ENCODE assay signal across 30 mouse cellular contexts in genomic region chr2:117742413-117742812, GRCm38 (mm10).
"Had no signal": no experiment of that assay in that cellular context is flagged by ENCODE, and none has a peak within 500 bp of the region (broad histone marks: within the 10 kb centered on the region; RNA-seq: fewer than 3 reads in every experiment).

No protein-coding gene starts in this region.

- H3K4me1 ChIP-seq: embryonic facial prominence, embryonic 10.5 days; embryonic facial prominence, embryonic 12.5 days; embryonic facial prominence, embryonic 13.5 days; embryonic facial prominence, embryonic 15.5 days; forebrain, embryonic 10.5 days; forebrain, embryonic 12.5 days; forebrain, embryonic 13.5 days; forebrain, embryonic 15.5 days had no signal

- ATAC-seq: forebrain, embryonic 13.5 days; forebrain, embryonic 14.5 days; forebrain, embryonic 15.5 days; forebrain, embryonic 16.5 days; forebrain, postnatal 0 days had no signal

- H3K4me3 ChIP-seq: embryonic facial prominence, embryonic 10.5 days; embryonic facial prominence, embryonic 12.5 days; embryonic facial prominence, embryonic 13.5 days; embryonic facial prominence, embryonic 15.5 days; erythroblast, embryonic 14.5 days; forebrain, embryonic 10.5 days; forebrain, embryonic 12.5 days; forebrain, embryonic 13.5 days; forebrain, embryonic 15.5 days; gastrocnemius, adult 2 months; heart, adult 2 months had no signal

- H3K27ac ChIP-seq: embryonic facial prominence, embryonic 10.5 days; embryonic facial prominence, embryonic 12.5 days; embryonic facial prominence, embryonic 13.5 days; embryonic facial prominence, embryonic 15.5 days; forebrain, embryonic 10.5 days; forebrain, embryonic 12.5 days; forebrain, embryonic 13.5 days; forebrain, embryonic 15.5 days; gastrocnemius, adult 2 months; heart, adult 2 months had no signal

- DNase-seq: cerebellum, adult 18-20 months; cerebellum, adult 2 months; cerebellum, adult 8-10 months; cerebellum, adult 9-10 months; cerebellum, adult 9-11 months; cerebellum, postnatal 10 days; cerebellum, postnatal 14 days; cerebellum, postnatal 25 days; cerebellum, postnatal 36 days; embryo, embryonic 11 days; forebrain, postnatal 0 days; gastrocnemius, adult 2 months; gastrocnemius, postnatal 10 days; gastrocnemius, postnatal 14 days; gastrocnemius, postnatal 25 days; gastrocnemius, postnatal 36 days; heart, adult 11 months; heart, adult 18-20 months; heart, adult 2 months had no signal
